Mouse (Mus musculus): ENCODE measurements around the gene Aldh5a1.

The Aldh5a1 gene

DNA sequence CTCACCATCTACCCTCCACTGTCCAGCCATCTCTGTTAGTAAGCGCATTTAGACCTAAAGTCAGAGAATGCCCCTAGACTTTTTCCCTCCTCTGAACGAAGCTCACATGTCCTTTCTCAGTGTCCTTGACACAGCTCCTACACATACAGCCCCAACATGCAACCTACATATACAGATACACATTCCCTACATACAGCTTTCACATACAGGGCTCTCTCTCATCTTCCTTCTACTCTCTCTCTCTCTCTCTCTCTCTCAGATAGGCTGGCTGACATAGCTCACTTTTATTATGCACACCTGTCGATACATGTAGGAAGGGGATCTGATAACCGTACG lies 721 bp downstream of the Aldh5a1 start:
- no peak for DNase-seq (ENCODE audit: low read depth in 2 of 2, low spot score in 2 of 2)

DNA sequence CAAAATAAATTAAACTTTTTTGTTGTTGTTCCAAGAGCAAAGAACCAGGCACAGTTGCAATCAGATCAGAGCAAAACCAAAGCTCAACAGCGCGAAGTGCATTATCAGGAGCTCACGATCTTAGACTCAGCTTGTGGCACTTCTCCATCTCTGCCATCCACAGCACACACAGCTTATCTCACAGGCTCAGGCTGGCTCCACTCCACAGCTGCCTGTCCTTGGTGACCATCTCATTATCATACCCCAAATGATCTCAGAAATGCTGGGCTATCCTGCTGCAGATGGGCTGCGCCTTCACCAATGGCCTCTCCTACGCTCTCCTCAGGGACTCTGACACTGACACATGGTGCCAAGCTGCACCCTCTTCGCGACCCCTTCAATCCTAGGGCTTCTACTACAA lies 4.3 kb downstream of the Aldh5a1 start:
- no peak for DNase-seq (ENCODE audit: low read depth in 2 of 2, low spot score in 2 of 2)

DNA sequence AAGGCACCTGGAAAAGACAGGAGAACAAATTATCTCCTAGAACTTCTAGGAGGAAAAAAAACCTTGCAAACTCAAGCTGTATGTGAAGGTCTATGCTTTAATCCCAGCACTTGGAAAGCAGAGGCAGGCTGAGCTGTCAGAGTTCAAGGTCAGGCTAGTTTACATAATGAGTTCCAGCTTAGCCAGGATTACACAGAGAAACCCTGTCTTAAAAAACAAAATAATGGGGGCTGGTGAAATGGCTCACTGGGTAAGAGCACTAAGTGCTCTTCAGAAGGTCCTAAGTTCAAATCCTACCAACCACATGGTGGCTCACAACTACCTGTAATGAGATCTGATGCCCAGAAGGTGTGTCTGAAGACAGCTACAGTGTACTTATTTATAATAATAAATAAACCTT lies 6.9 kb downstream of the Aldh5a1 start:
- DNase-seq (ENCODE audit: low read depth in 2 of 2, low spot score in 2 of 2) = no peak

- no peak for DNase-seq (ENCODE audit: low read depth in 2 of 2, low spot score in 2 of 2)
Observed at GRCm38 (mm10) chr13:24923991-24924390, 13.5 kb downstream of the Aldh5a1 start.

GRCm38 (mm10) chr13:24921281-24921680 lies 16.2 kb downstream of the Aldh5a1 start:
- peak; percentile 58 to 69 for DNase-seq (ENCODE audit: low read depth in 2 of 2, low spot score in 2 of 2)

DNA sequence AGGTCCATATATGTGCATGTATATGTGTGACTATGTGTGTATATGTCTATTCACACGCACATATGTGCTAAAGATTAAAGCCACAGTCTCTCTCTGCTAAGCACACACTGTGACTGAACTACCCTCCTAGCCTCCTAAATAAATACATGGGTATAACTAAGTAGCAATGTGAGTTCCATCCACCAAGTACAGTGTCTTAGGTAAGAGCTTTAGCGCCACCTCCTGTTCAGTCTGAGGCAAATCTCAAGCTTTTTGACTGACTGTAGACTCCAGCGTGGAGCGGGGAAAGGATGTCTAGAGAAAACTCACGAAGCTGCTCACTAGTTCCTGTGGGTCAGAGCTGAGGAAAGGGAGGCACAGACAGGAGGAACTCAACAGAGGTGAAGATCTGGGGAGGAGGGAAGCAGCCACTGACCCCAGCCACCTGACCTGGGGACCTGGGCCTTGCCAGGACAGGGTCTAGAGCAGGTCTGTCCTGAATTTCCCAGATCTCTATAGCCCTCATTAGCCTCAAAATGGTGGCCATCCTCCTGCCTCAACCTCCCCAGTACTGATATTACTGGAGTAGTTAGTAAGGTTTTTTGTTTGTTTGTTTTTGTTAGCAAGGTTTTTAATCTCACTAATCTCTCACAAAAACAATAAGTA lies 17.0 kb downstream of the Aldh5a1 start:
- peak; percentile 59 to 62 for DNase-seq (ENCODE audit: low read depth in 2 of 2, low spot score in 2 of 2)

- DNase-seq (ENCODE audit: low read depth in 2 of 2, low spot score in 2 of 2) = no peak
Observed at GRCm38 (mm10) chr13:24915831-24916230, 21.6 kb downstream of the Aldh5a1 start.

DNA sequence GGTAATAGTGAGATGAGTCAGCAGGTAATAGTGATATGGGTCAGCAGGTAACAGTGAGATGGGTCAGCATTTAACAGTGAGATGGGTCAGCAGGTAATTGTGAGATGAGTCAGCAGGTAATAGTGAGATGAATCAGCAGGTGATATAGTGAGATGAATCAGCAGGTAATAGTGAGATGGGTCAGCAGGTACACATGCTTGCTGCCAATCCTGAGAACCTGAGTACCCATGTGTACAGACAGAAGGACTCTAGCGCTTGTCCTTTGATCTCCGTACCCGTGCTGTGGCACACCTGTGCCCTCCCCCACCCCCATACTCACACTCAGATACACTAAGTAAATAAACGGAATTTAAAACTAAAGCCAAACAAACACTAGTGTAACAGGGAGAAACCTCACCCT lies 22.5 kb downstream of the Aldh5a1 start:
- DNase-seq (ENCODE audit: low read depth in 2 of 2, low spot score in 2 of 2) = no peak

DNA sequence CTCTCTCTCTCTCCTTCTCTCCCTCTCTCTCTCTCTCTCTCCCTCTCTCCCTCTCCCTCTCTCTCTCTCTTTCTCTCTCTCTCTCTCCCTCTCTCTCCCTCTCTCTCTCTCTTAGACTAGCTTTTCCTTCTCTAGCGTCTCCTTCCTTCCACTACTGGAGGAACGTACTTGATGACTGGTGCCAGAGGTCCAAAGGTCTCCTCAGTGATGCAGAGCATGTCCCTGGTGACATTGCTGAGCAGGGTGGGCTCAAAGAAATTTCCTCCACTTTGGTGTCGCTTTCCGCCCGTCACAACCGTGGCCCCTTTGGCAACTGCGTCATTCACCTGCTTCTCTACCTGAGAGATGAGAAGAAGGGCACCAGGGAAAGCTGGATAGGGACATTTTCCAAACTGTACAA lies 23.9 kb downstream of the Aldh5a1 start:
- no peak for DNase-seq (ENCODE audit: low read depth in 2 of 2, low spot score in 2 of 2)

GRCm38 (mm10) chr13:24909112-24909511 lies 28.3 kb downstream of the Aldh5a1 start:
- DNase-seq (ENCODE audit: low read depth in 2 of 2, low spot score in 2 of 2) = no peak

GRCm38 (mm10) chr13:24906831-24907570 lies 30.5 kb downstream of the Aldh5a1 start:
- no peak for DNase-seq (ENCODE audit: low read depth in 2 of 2, low spot score in 2 of 2)

DNA sequence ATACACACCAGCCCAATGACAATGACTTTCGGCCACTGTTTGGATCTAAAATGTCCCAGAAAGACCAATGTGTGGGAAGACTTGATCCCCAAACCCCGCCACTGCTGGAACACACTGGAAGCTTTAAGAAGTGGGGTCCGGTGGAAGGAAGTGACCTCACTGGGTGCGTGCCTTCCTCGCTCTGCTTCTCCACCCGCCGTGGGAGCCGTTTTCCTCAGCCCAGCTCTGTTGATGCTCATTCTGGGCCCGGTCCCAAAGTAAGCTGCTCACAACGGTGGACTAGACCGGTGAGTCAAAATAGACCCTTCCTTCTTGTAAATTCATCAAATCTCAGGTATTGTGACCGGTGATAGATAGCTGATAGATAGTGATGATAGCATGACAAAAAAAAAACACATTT lies 32.0 kb downstream of the Aldh5a1 start:
- DNase-seq (ENCODE audit: low read depth in 2 of 2, low spot score in 2 of 2) = no peak

GRCm38 (mm10) chr13:24903412-24903811 lies 34.0 kb downstream of the Aldh5a1 start:
- no peak for DNase-seq (ENCODE audit: low read depth in 2 of 2, low spot score in 2 of 2)

DNA sequence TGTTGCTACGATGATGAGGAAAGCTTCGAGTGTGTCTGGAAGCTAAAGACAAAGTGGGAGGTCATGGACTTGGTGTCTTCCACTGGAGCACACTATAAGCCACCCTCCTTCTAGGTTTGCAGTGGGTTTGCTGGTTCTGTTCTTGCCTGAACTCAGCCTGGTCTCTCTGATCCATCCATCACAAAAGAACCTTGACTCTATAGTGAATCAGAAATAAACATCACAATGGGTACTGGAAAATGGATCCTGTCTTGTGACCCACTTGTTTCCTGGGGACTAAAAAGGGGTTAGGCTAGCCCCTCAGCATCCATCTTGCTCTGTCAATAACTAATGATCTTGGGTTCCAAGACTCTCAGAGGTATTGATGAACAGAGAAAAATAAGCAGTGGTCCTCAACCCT lies 35.5 kb downstream of the Aldh5a1 start:
- DNase-seq (ENCODE audit: low read depth in 2 of 2, low spot score in 2 of 2) = no peak

GRCm38 (mm10) chr13:24893880-24894279 lies 43.6 kb downstream of the Aldh5a1 start:
- DNase-seq (ENCODE audit: low read depth in 2 of 2, low spot score in 2 of 2) = no peak

DNA sequence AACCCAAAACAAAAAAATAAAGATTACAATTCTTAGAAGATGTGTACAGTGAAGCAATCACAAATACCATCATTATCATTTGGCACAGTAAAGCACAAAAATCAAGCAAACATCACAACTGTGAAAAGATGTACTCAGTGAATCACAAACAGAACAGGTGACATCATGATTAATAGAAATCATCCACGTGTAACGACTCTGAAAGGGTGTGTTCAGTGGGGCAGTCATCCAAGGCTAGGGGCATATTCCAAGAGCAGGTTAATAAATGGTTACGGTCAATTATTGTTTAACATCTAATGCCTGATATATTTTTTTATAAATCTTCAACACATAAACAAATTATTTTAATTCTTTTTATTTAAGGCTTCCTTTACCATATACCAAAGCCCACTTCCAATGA lies 44.9 kb downstream of the Aldh5a1 start:
- DNase-seq (ENCODE audit: low read depth in 2 of 2, low spot score in 2 of 2) = no peak

DNA sequence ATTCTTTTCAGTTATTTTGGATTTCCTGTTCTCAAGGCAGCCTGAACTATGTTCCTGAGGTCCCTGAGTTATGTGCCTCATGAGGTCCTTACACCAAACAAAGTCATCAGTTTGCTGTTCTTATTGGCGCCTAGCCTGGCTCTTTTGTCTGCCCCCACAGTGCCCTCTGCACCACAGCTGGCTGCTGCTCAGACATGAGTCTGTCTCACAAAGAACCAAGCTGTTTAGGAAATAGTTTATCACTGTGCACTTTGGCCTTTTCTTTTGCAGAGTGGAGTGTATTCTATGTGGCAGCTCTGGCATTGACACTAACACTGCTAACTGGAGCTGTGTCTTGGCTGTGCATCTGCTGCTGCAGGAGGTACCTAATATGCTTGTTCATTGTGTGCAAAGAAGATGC lies 47.9 kb downstream of the Aldh5a1 start:
- no peak for DNase-seq (ENCODE audit: low read depth in 2 of 2, low spot score in 2 of 2)

- peak in 1 of 2 experiments; percentile 6 for DNase-seq (ENCODE audit: low read depth in 2 of 2, low spot score in 2 of 2)
Observed at GRCm38 (mm10) chr13:24882411-24882810, 55.0 kb downstream of the Aldh5a1 start.

DNA sequence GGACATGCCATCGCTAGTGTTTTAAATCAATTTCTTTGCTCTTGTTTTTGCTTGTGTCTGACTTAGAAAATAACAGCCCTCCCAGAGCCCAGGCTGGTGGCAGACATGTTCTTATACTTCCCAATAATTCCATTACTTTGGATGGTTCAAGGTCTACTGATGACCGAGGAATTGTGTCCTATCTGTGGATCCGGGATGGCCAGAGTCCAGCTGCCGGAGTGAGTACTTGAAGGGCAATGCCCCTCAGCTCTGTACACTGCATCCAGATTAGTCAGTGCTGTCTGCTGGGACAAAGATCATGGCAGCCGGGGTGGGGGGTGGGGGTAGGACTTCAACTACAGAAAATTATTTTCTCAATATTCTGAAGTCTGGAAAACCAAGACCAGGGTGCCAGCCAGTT lies 56.8 kb downstream of the Aldh5a1 start:
- no peak for DNase-seq (ENCODE audit: low read depth in 2 of 2, low spot score in 2 of 2)

GRCm38 (mm10) chr13:24880208-24880607 lies 57.3 kb downstream of the Aldh5a1 start:
- DNase-seq (ENCODE audit: low read depth in 2 of 2, low spot score in 2 of 2) = no peak

GRCm38 (mm10) chr13:24879359-24880040 lies 58.0 kb downstream of the Aldh5a1 start:
- DNase-seq (ENCODE audit: low read depth in 2 of 2, low spot score in 2 of 2) = no peak

GRCm38 (mm10) chr13:24868233-24868632 lies 69.2 kb downstream of the Aldh5a1 start:
- DNase-seq (ENCODE audit: low read depth in 2 of 2, low spot score in 2 of 2) = no peak

All from CD8-positive naive resting alpha-beta T cell, adult 2 months (primary cell).